ENCODE assay signal across 24 mouse cellular contexts in genomic region chr8:120089511-120089910, GRCm38 (mm10). TPM values are rescaled to one million over a fixed set of nuclear protein-coding genes. Genes with fewer than 3 reads are reported as not detected.
DNase-seq lines count a peak whose midpoint lies in the region; ATAC-seq and TF ChIP-seq lines count a peak whose summit lies in the region.
"Had no signal": no experiment of that assay in that cellular context is flagged by ENCODE, and none has a peak within 500 bp of the region (broad histone marks: within the 10 kb centered on the region; RNA-seq: fewer than 3 reads in every experiment).

No protein-coding gene starts in this region.

- H3K4me2 ChIP-seq in lung, postnatal 0 days (replicated peaks; ENCODE audit: low read depth, low read length), result no peak overlapping the region
- H3K4me2 ChIP-seq in stomach, embryonic 14.5 days (replicated peaks; ENCODE audit: low read depth, low read length), result no peak overlapping the region
- H3K4me2 ChIP-seq in stomach, embryonic 16.5 days (ENCODE audit: low read depth, low read length), result no peak overlapping the region
- H3K4me2 ChIP-seq: embryonic facial prominence, embryonic 13.5 days; embryonic facial prominence, embryonic 15.5 days; forebrain, embryonic 12.5 days had no signal

- no peak for TF ChIP-seq CTCF in lung, postnatal 0 days (IDR thresholded peaks at IDR 0.05)

- no peak overlapping the region for H3K27ac ChIP-seq in lung, postnatal 0 days (ENCODE audit: low read length)
- H3K27ac ChIP-seq in stomach, embryonic 14.5 days (ENCODE audit: low read length), result no peak overlapping the region
- H3K27ac ChIP-seq in stomach, embryonic 16.5 days (ENCODE audit: low read length), result no peak overlapping the region; the same call in 1 of the 2 replicates
- no peak overlapping the region for H3K27ac ChIP-seq in heart, embryonic 10.5 days
- H3K27ac ChIP-seq: embryonic facial prominence, embryonic 13.5 days; embryonic facial prominence, embryonic 15.5 days; forebrain, embryonic 10.5 days; forebrain, embryonic 12.5 days had no signal

- 44% methylated on average over 7 of the region's 7 CpGs for WGBS in lung, postnatal 0 days
- WGBS in stomach, embryonic 14.5 days, result 62% methylated on average over 7 of the region's 7 CpGs
- 68% methylated on average over 7 of the region's 7 CpGs for WGBS in stomach, embryonic 16.5 days
- 75% methylated on average over 6 of the region's 7 CpGs for WGBS in heart, embryonic 10.5 days

- H3K9me3 ChIP-seq in lung, postnatal 0 days (ENCODE audit: low read length), result no peaks in the 10 kb centered on the region
- H3K9me3 ChIP-seq in stomach, embryonic 14.5 days (ENCODE audit: control insufficient read depth, low read depth, low read length), result no peaks in the 10 kb centered on the region
- no peaks in the 10 kb centered on the region for H3K9me3 ChIP-seq in stomach, embryonic 16.5 days (replicated peaks; ENCODE audit: control insufficient read depth, low read length)
- H3K9me3 ChIP-seq in heart, embryonic 10.5 days, result no peaks in the 10 kb centered on the region
- H3K9me3 ChIP-seq: embryonic facial prominence, embryonic 13.5 days; embryonic facial prominence, embryonic 15.5 days; forebrain, embryonic 10.5 days; forebrain, embryonic 12.5 days had no signal

- H3K27me3 ChIP-seq in lung, postnatal 0 days (replicated peaks; ENCODE audit: insufficient read depth, low read length), result no peaks in the 10 kb centered on the region
- H3K27me3 ChIP-seq in stomach, embryonic 14.5 days (ENCODE audit: control insufficient read depth, insufficient read depth, low read length), result no peaks in the 10 kb centered on the region
- no peaks in the 10 kb centered on the region for H3K27me3 ChIP-seq in stomach, embryonic 16.5 days (ENCODE audit: control insufficient read depth, insufficient read depth, low read length)
- no peaks in the 10 kb centered on the region for H3K27me3 ChIP-seq in heart, embryonic 10.5 days (ENCODE audit: insufficient read depth, poor library complexity, severe bottlenecking)
- H3K27me3 ChIP-seq: embryonic facial prominence, embryonic 13.5 days; embryonic facial prominence, embryonic 15.5 days; forebrain, embryonic 12.5 days had no signal

- DNase-seq in lung, postnatal 0 days (ENCODE audit: low spot score), result peak; percentile 46
- DNase-seq in lung, postnatal 4 days, result no peak
- DNase-seq in yolk sac, embryonic 10.5 days (ENCODE audit: low spot score), result peak; percentile 29
- no peak for DNase-seq in kidney, postnatal 25 days
- DNase-seq in heart, embryonic 10.5 days (ENCODE audit: low spot score), result no peak
- no peak for DNase-seq in heart, adult 18-20 months
- DNase-seq: adrenal gland, adult 2 months; adrenal gland, postnatal 10 days; adrenal gland, postnatal 25 days; cerebellum, adult 11 months; cerebellum, adult 18-20 months; cerebellum, adult 8-10 months; cerebellum, adult 9-11 months; cerebellum, postnatal 14 days; cerebellum, postnatal 36 days; embryo, embryonic 11 days had no signal

- no peak overlapping the region for H3K4me3 ChIP-seq in lung, postnatal 0 days (ENCODE audit: low read depth, low read length)
- H3K4me3 ChIP-seq in stomach, embryonic 14.5 days (ENCODE audit: low read depth, low read length), result no peak overlapping the region
- no peak overlapping the region for H3K4me3 ChIP-seq in stomach, embryonic 16.5 days (replicated peaks; ENCODE audit: low read length)
- H3K4me3 ChIP-seq in heart, embryonic 10.5 days, result no peak overlapping the region
- H3K4me3 ChIP-seq: embryonic facial prominence, embryonic 13.5 days; embryonic facial prominence, embryonic 15.5 days; erythroblast, embryonic 14.5 days; forebrain, embryonic 10.5 days; forebrain, embryonic 12.5 days had no signal

- no peak overlapping the region for H3K9ac ChIP-seq in lung, postnatal 0 days (replicated peaks; ENCODE audit: low read depth)
- H3K9ac ChIP-seq in stomach, embryonic 14.5 days (replicated peaks; ENCODE audit: low read depth, low read length), result no peak overlapping the region
- H3K9ac ChIP-seq in stomach, embryonic 16.5 days (ENCODE audit: low read length), result no peak overlapping the region
- H3K9ac ChIP-seq: embryonic facial prominence, embryonic 13.5 days; embryonic facial prominence, embryonic 15.5 days; forebrain, embryonic 12.5 days had no signal

- peaks cover 40% of the 10 kb centered on the region for H3K36me3 ChIP-seq in lung, postnatal 0 days (ENCODE audit: insufficient read depth, low read length)
- peaks cover 55% of the 10 kb centered on the region for H3K36me3 ChIP-seq in stomach, embryonic 14.5 days (ENCODE audit: control insufficient read depth, insufficient read depth, low read length)
- H3K36me3 ChIP-seq in stomach, embryonic 16.5 days (ENCODE audit: control insufficient read depth, insufficient read depth, low read length), result peaks cover 26% of the 10 kb centered on the region
- H3K36me3 ChIP-seq in heart, embryonic 10.5 days, result peaks cover 87% of the 10 kb centered on the region

- no peaks in the 10 kb centered on the region for H3K4me1 ChIP-seq in lung, postnatal 0 days (ENCODE audit: insufficient read depth, low read depth, low read length)
- H3K4me1 ChIP-seq in stomach, embryonic 14.5 days (ENCODE audit: control insufficient read depth, insufficient read depth, low read length), result no peaks in the 10 kb centered on the region
- 0 out of 2 replicates have a peak, but pooled peaks cover 3% of the 10 kb centered on the region for H3K4me1 ChIP-seq in stomach, embryonic 16.5 days (ENCODE audit: control insufficient read depth, insufficient read depth, low read length)
- H3K4me1 ChIP-seq in heart, embryonic 10.5 days, result no peaks in the 10 kb centered on the region
- H3K4me1 ChIP-seq: embryonic facial prominence, embryonic 13.5 days; embryonic facial prominence, embryonic 15.5 days; forebrain, embryonic 10.5 days; forebrain, embryonic 12.5 days had no signal

- TF ChIP-seq EP300 in lung, postnatal 0 days (IDR thresholded peaks at IDR 0.05), result no peak

- ATAC-seq in lung, postnatal 0 days, result peak; percentile 84
- peak; percentile 71 for ATAC-seq in stomach, embryonic 14.5 days (ENCODE audit: insufficient number of reproducible peaks, insufficient read depth, low FRiP score, low read depth)
- ATAC-seq in stomach, embryonic 16.5 days (ENCODE audit: insufficient read depth, low FRiP score), result peak; percentile 82
- ATAC-seq: forebrain, embryonic 14.5 days had no signal

RNA-seq across cellular contexts. Expression of gene Zdhhc7, which starts 11.8 kb away (rescaled TPM):
- 31.0 and 33.0 TPM in 2 replicates for polyA plus RNA-seq in lung, postnatal 0 days (2015; fragmentation: Nextera tagmentation; extraction: Ambion mirVana)
- polyA plus RNA-seq in stomach, embryonic 14.5 days (2014; fragmentation: Nextera tagmentation; extraction: Ambion mirVana), result 28.0 and 28.9 TPM in 2 replicates
- 30.2 and 31.1 TPM in 2 replicates for polyA plus RNA-seq in stomach, embryonic 16.5 days (2015; fragmentation: Nextera tagmentation; extraction: Ambion mirVana)
- 35.5 and 37.3 TPM in 2 replicates for polyA plus RNA-seq in heart, embryonic 10.5 days (2016; fragmentation: Nextera tagmentation; extraction: Ambion mirVana)
- total RNA-seq in heart, adult 18-20 months (2021), result 10 to 100 TPM; 36.6 to 38.6 TPM

RNA-seq across cellular contexts. Expression of gene 6430548M08Rik, which starts 24.4 kb away (rescaled TPM):
- 16.3 and 16.6 TPM in 2 replicates for polyA plus RNA-seq in lung, postnatal 0 days (2015; fragmentation: Nextera tagmentation; extraction: Ambion mirVana)
- 5.6 and 6.6 TPM in 2 replicates for polyA plus RNA-seq in stomach, embryonic 14.5 days (2014; fragmentation: Nextera tagmentation; extraction: Ambion mirVana)
- 7.5 and 9.1 TPM in 2 replicates for polyA plus RNA-seq in stomach, embryonic 16.5 days (2015; fragmentation: Nextera tagmentation; extraction: Ambion mirVana)
- 8.2 and 11.9 TPM in 2 replicates for polyA plus RNA-seq in heart, embryonic 10.5 days (2016; fragmentation: Nextera tagmentation; extraction: Ambion mirVana)
- total RNA-seq in heart, adult 18-20 months (2021), result 10 to 100 TPM; 15.1 to 19.3 TPM

Comparison
In these comparisons a context has a peak if more than half of its experiments do, and no peak if none do; other contexts are left out.
1. DNase-seq: peak in lung, postnatal 0 days (single experiment) and yolk sac, embryonic 10.5 days (single experiment); none in lung, postnatal 4 days (0 of 2), kidney, postnatal 25 days (0 of 2), heart, embryonic 10.5 days (single experiment) and heart, adult 18-20 months (0 of 2).
2. Peak in every context shown above with its lines, with median percentiles within 50 percentile points of each other: ATAC-seq.